Mouse (Mus musculus) megakaryocyte progenitor cell, adult 5-6 weeks (primary cell): Measurements from ENCODE around the gene Gimap8. TPM values are rescaled to one million over a fixed set of nuclear protein-coding genes. Genes with fewer than 3 reads are reported as not detected.
"Not testable (repeated sequence)": the region's sequence is repeated elsewhere in the genome, so short reads cannot be mapped to it uniquely, and the experiment has no call there.

ENCODE experiments used
- ATAC-seq: replicated peaks from 2 replicates; pipeline ENCODE4 v1.8.0; 2016; ENCODE audit warnings: mild to moderate bottlenecking, moderate TSS enrichment, inconsistent platforms; ENCODE audit not compliant: poor library complexity
- total RNA-seq, 2 experiments: library from RNA; stranded (forward) in 1 of 2; stranded (reverse) in 1 of 2; fragments of 157-497, 149-512 nt in 1 of 2; fragments of 200-1000 nt in 1 of 2; gene quantifications; 2 replicates each; pipeline versions ENCODE4 v1.2.3 to v1.2.4; 2015 to 2017

Gene Gimap8
- total RNA-seq, 2 experiments from 2014 or later = 0.50 to 1.1 TPM

DNA sequence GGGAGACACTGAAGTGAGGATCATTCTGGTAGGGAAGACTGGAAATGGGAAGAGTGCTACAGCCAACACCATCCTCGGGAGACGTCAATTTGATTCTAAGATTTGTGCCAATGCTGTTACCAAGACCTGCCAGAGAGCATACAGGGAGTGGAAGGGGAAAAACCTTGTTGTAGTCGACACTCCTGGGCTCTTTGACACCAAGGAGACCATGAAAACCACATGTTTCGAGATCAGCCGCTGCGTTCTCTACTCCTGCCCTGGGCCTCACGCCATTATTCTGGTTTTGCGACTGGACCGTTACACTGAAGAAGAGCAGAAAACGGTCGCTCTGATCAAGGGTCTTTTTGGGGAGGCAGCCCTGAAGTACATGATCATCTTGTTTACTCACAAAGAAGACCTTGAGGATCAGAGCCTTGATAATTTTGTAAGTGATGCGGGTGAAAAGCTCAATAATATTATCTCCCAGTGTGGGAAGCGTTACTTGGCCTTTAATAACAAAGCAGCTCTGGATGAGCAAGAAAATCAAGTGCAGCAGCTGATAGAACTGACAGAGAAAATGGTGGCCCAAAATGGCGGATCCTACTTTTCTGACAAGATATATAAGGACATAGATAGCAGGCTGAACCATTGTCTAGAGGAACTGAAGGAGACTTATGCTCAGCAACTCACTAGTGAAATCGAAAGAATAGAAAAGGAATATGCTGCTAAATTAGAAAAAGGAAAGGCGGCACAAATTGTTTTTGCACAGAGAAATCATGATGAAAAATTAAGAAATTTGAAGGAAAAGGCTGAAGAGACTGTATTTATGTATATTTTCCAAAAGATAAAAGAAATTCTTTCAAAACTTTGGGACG lies 30.7 kb downstream of the Gimap8 start:
- ATAC-seq = no peak

- ATAC-seq = no peak
Observed at GRCm38 (mm10) chr6:48678391-48678790, 31.4 kb downstream of the Gimap8 start.

GRCm38 (mm10) chr6:48679701-48680100 lies 32.7 kb downstream of the Gimap8 start:
- no peak for ATAC-seq

DNA sequence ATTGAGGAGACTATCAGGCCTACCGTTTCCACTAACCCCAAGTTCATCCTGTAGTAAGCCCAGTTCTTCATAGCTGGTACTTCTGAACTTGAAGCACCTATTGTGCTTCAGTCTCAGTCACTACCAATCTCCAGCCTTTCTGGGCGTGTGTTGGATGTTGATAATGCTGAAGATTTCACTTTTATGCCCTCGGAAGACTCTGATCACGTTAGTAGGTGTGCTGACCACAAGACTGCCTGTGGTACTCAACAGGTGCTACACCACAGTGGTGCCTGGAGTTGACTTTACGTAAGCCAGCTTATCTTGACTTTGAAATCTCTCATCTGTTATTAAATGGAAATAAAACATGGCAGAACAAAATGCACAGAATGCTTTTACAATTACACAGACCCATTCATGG lies 33.4 kb downstream of the Gimap8 start:
- ATAC-seq = no peak

GRCm38 (mm10) chr6:48681472-48682090 lies 34.5 kb downstream of the Gimap8 start:
- no peak for ATAC-seq

DNA sequence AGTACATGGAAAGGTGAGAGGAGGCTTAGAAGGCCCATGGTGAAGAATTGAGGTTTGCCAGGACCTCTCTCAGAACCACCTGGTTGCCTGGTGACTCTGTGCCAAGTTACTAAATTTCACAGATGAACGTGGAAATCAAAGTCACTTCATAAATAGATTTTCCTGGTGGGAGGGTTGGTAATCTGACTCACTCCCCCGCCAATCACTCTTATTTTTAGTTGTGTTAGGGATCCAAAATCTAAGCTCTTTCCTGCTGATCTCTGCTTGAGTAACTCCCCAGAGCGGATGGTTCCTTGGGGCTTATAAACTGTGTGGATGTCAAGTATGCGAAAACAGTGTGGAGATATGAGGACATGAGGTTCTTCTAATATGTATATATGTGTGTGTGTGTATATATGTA lies 35.2 kb downstream of the Gimap8 start:
- ATAC-seq = no peak

DNA sequence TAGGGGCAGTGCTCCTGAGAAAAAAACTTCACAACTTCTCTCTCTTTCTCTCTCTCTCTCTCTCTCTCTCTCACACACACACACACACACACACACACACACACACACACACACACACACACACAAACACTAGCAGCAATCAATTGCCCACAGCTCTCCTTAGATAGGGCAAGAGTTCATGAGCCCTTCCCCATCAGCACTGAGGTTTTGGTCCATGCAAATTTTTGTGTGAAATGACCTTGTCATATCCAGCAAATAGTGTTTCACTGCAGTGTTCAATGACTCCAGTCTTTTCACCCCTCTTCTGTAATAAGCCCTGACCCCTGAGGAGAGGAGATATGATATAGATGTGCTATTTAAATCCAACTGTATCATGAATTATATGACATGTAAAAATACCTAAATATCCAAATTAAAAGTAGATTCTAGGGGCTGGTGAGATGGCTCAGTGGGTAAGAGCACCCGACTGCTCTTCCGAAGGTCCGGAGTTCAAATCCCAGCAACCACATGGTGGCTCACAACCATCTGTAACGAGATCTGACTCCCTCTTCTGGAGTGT lies 36.3 kb downstream of the Gimap8 start:
- not testable (repeated sequence) for ATAC-seq

DNA sequence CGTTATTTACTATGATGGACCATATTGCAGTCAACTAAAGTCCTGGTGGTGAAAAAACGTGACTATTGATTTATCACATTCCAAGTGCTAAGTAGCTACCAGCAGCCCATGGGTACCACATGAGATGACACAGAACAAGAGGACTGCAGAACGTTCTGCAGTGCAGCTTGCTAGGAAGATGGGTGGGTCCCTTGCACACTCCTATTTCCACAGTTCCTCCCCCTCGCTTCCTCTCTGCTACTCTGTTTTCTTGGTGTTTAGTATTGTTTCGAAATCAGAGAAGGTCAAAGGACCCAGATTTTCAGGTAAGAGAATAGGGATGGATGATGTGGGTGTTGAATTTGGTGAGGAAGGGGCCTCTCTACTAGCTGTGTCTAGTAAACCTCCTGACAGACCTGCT lies 37.3 kb downstream of the Gimap8 start, which contains the start of gene Gimap4:
Gene Gimap4 (plus strand): TSS at position 231 of the 400 bp plus-strand sequence.
- 0 out of 2 replicates have a peak, but pooled peaks have one; percentile 23 for ATAC-seq

- ATAC-seq = no peak
Observed at GRCm38 (mm10) chr6:48684806-48685205, 37.8 kb downstream of the Gimap8 start.

- no peak for ATAC-seq
Observed at GRCm38 (mm10) chr6:48685251-48685650, 38.2 kb downstream of the Gimap8 start.

DNA sequence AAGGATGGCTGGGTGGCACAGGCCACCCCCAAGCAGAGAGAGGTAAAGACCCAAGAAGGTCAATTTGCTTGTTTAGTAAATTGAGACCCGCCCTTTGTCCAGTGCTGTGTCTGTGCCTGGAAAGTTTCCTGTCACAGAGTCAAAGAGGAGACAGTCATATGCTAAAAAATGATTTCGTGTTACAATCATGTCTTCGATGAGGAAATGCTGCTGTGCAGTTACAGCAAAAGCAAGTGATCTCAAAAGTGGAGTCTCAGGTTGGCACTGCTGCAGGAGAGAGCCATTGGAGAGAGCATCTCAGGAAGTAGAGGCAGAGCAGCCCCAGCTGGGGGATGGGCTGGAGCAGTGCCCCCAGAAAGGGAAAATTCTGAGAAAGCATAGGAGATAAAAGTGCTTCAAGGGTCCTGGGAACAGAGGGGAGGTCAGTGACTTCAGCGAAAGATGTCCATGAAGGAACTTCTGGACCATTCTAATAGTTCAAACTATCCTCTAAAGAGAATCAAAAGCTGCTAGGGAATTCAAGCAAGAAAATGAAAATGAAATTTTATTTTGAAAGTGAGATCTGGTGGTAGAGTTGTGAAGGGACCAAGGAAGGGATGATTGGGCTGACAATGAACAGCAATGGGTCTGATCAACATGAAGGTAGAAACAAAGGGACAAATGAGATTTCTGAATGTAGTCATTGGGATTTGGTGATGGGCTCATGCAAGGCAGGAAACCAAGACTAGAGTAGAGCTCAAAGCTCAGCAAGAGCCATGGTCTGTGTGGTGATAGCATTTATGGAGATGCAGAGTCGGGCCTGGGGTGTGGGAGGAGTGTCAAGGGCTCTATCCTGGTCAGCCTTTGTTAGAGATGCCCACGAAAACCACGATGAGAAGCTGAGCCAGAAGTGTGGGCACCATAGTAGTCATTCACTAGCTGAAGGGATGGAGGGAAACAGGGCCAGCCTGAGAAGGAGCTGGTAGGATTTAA lies 38.9 kb downstream of the Gimap8 start:
- ATAC-seq = no peak

DNA sequence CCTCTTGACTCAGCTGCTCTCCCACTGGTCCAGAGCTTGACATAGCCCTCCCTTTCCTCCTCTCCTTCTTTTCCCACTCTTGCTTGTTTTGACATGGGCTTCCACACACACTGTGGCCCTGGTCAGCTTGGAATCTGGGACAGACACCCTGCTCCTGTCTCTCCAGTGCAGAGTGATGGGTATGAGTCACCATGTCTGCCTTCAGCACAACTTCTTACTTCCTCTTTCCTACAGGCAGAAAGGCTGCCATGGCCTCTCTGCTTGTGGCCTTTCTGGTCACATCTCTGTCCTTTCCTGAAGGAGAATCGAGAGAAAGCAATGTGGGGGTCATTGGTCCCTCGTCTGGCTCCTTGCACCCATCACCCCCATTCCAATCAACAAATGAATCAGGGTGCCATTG lies 40.0 kb downstream of the Gimap8 start:
- peak; percentile 95 for ATAC-seq

GRCm38 (mm10) chr6:48689320-48689719 lies 42.3 kb downstream of the Gimap8 start:
- no peak for ATAC-seq

GRCm38 (mm10) chr6:48692962-48693361 lies 45.9 kb downstream of the Gimap8 start:
- ATAC-seq = no peak

- no peak for ATAC-seq
Observed at GRCm38 (mm10) chr6:48696830-48697554, 50.0 kb downstream of the Gimap8 start.

GRCm38 (mm10) chr6:48697555-48697930 lies 50.5 kb downstream of the Gimap8 start:
- ATAC-seq = no peak

GRCm38 (mm10) chr6:48698066-48698856 lies 51.2 kb downstream of the Gimap8 start:
- ATAC-seq = no peak

- ATAC-seq = peak; percentile 76
Observed at GRCm38 (mm10) chr6:48698888-48699287, 51.9 kb downstream of the Gimap8 start.
